24 mouse cellular contexts compared by ENCODE assay signal in genomic region chr6:6175350-6175971, GRCm38 (mm10). TPM values are rescaled to one million over a fixed set of nuclear protein-coding genes. Genes with fewer than 3 reads are reported as not detected.
A peak's percentile ranks its signal among the peaks of the same experiment; 100 is the strongest.
DNase-seq lines count a peak whose midpoint lies in the region; ATAC-seq and TF ChIP-seq lines count a peak whose summit lies in the region.
"Had no signal": no experiment of that assay in that cellular context is flagged by ENCODE, and none has a peak within 500 bp of the region (broad histone marks: within the 10 kb centered on the region; RNA-seq: fewer than 3 reads in every experiment).

No protein-coding gene starts in this region.

- no peaks in the 10 kb centered on the region for H3K36me3 ChIP-seq in hindbrain, embryonic 14.5 days (replicated peaks; ENCODE audit: control insufficient read depth, insufficient read depth)
- H3K36me3 ChIP-seq in hindbrain, embryonic 13.5 days = no peaks in the 10 kb centered on the region
- H3K36me3 ChIP-seq in midbrain, embryonic 15.5 days (replicated peaks) = no peaks in the 10 kb centered on the region
- H3K36me3 ChIP-seq: hindbrain, embryonic 15.5 days had no signal

- 55% methylated on average over 5 of the region's 5 CpGs for WGBS in hindbrain, embryonic 14.5 days
- 46% methylated on average over 5 of the region's 5 CpGs for WGBS in hindbrain, embryonic 13.5 days
- 34% methylated on average over 5 of the region's 5 CpGs for WGBS in midbrain, embryonic 15.5 days

- TF ChIP-seq CTCF in brain, embryonic 14.5 days (IDR thresholded peaks at IDR 0.05; ENCODE audit: borderline replicate concordance, extremely low read depth, insufficient read depth, insufficient read length) = no peak

- no peak overlapping the region for H3K9ac ChIP-seq in hindbrain, embryonic 14.5 days
- no peak overlapping the region for H3K9ac ChIP-seq in hindbrain, embryonic 13.5 days
- no peak overlapping the region for H3K9ac ChIP-seq in midbrain, embryonic 15.5 days
- H3K9ac ChIP-seq: forebrain, embryonic 13.5 days; hindbrain, embryonic 15.5 days had no signal

- no peaks in the 10 kb centered on the region for H3K27me3 ChIP-seq in hindbrain, embryonic 14.5 days (ENCODE audit: control insufficient read depth, insufficient read depth, low read length)
- no peaks in the 10 kb centered on the region for H3K27me3 ChIP-seq in hindbrain, embryonic 13.5 days
- no peaks in the 10 kb centered on the region for H3K27me3 ChIP-seq in midbrain, embryonic 15.5 days (replicated peaks)
- H3K27me3 ChIP-seq: forebrain, embryonic 13.5 days; hindbrain, embryonic 15.5 days had no signal

- intact Hi-C loops in heart, postnatal 10 days (cut with DNase I) = no loop called here

- no peak overlapping the region for H3K27ac ChIP-seq in hindbrain, embryonic 14.5 days
- no peak overlapping the region for H3K27ac ChIP-seq in hindbrain, embryonic 13.5 days
- H3K27ac ChIP-seq in midbrain, embryonic 15.5 days = no peak overlapping the region
- H3K27ac ChIP-seq: embryonic facial prominence, embryonic 10.5 days; forebrain, embryonic 13.5 days; gastrocnemius, adult 2 months; hindbrain, embryonic 15.5 days had no signal

- no peak for TF ChIP-seq POLR2A in brain, embryonic 14.5 days (IDR thresholded peaks at IDR 0.05; ENCODE audit: borderline replicate concordance, extremely low read depth, insufficient read depth, insufficient read length, poor library complexity, severe bottlenecking)

- H3K4me2 ChIP-seq in hindbrain, embryonic 14.5 days (replicated peaks) = no peak overlapping the region
- H3K4me2 ChIP-seq in hindbrain, embryonic 13.5 days = no peak overlapping the region
- H3K4me2 ChIP-seq in midbrain, embryonic 15.5 days = no peak overlapping the region
- H3K4me2 ChIP-seq: forebrain, embryonic 13.5 days; heart, embryonic 11.5 days; hindbrain, embryonic 15.5 days had no signal

- H3K4me3 ChIP-seq in hindbrain, embryonic 14.5 days (replicated peaks; ENCODE audit: low read length) = no peak overlapping the region
- H3K4me3 ChIP-seq in hindbrain, embryonic 13.5 days = no peak overlapping the region
- no peak overlapping the region for H3K4me3 ChIP-seq in midbrain, embryonic 15.5 days
- H3K4me3 ChIP-seq: embryonic facial prominence, embryonic 10.5 days; forebrain, embryonic 13.5 days; gastrocnemius, adult 2 months; hindbrain, embryonic 15.5 days had no signal

- no peaks in the 10 kb centered on the region for H3K9me3 ChIP-seq in hindbrain, embryonic 14.5 days (ENCODE audit: control insufficient read depth, low read length)
- H3K9me3 ChIP-seq in hindbrain, embryonic 13.5 days = no peaks in the 10 kb centered on the region
- H3K9me3 ChIP-seq in midbrain, embryonic 15.5 days = no peaks in the 10 kb centered on the region
- H3K9me3 ChIP-seq: embryonic facial prominence, embryonic 10.5 days; forebrain, embryonic 13.5 days; G1E; hindbrain, embryonic 15.5 days had no signal

- peaks cover 18% of the 10 kb centered on the region for H3K4me1 ChIP-seq in hindbrain, embryonic 14.5 days (replicated peaks; ENCODE audit: control insufficient read depth, insufficient read depth, low read length)
- peaks cover 23% of the 10 kb centered on the region for H3K4me1 ChIP-seq in hindbrain, embryonic 13.5 days (replicated peaks)
- H3K4me1 ChIP-seq in midbrain, embryonic 15.5 days = peaks cover 16% of the 10 kb centered on the region

- DNase-seq in heart, adult 11 months = peak; percentile 28
- no peak for DNase-seq in heart, postnatal 10 days
- no peak for DNase-seq in hindbrain, embryonic 14.5 days (ENCODE audit: low spot score)
- peak; percentile 37 for DNase-seq in brain, embryonic 14.5 days (ENCODE audit: low read depth)
- DNase-seq in layer of hippocampus, adult 8-10 months (ENCODE audit: low spot score in 2 of 2) = no peak
- DNase-seq in cerebellum, postnatal 10 days = no peak
- DNase-seq: adrenal gland, adult 8-10 months; adrenal gland, postnatal 36 days; B cell, adult 2 months; cerebellum, adult 11-12 months; cerebellum, adult 9-10 months; cerebellum, postnatal 36 days; gastrocnemius, adult 2 months; gastrocnemius, postnatal 25 days; heart, postnatal 4 days had no signal

- peak; percentile 22 for ATAC-seq in hindbrain, embryonic 14.5 days (ENCODE audit: low FRiP score)
- ATAC-seq in hindbrain, embryonic 13.5 days (ENCODE audit: low FRiP score) = no peak
- ATAC-seq in midbrain, embryonic 15.5 days (replicated peaks) = peak; percentile 61; the same call in 1 of the 2 replicates
- ATAC-seq: CD4-positive, CD25-positive, alpha-beta regulatory T cell, adult 4 months; forebrain, embryonic 13.5 days; inflammation-experienced regulatory T-cells, adult 6 months had no signal

RNA-seq across cellular contexts. Expression of gene Slc25a13, which starts 41.5 kb away (rescaled TPM):
- 10 to 100 TPM; 74.0 to 82.0 TPM for total RNA-seq in heart, postnatal 10 days (2021)
- 5.6 and 6.4 TPM in 2 replicates for polyA plus RNA-seq in hindbrain, embryonic 14.5 days (2014; fragmentation: Nextera tagmentation; extraction: Ambion mirVana)
- polyA plus RNA-seq in hindbrain, embryonic 13.5 days (2015; fragmentation: Nextera tagmentation; extraction: Ambion mirVana) = 7.4 and 7.8 TPM in 2 replicates
- 4.3 and 5.0 TPM in 2 replicates for polyA plus RNA-seq in brain, embryonic 14.5 days (2012; rRNA removed)
- 3.8 and 4.0 TPM in 2 replicates for polyA plus RNA-seq in midbrain, embryonic 15.5 days (2015; fragmentation: Nextera tagmentation; extraction: Ambion mirVana)
- 1 to 10 TPM; 3.3 to 6.7 (median 4.3) TPM for total RNA-seq in layer of hippocampus, adult 8-10 months (2022)

Comparison
In these comparisons a context has a peak if more than half of its experiments do, and no peak if none do; other contexts are left out.
1. DNase-seq: peak in heart, adult 11 months (single experiment) and brain, embryonic 14.5 days (single experiment); none in heart, postnatal 10 days (0 of 2), hindbrain, embryonic 14.5 days (single experiment), layer of hippocampus, adult 8-10 months (0 of 2) and cerebellum, postnatal 10 days (0 of 2).